Mouse (Mus musculus) spleen, adult 2 months (tissue): Measurements from ENCODE around the gene Egr4. TPM values are rescaled to one million over a fixed set of nuclear protein-coding genes. Genes with fewer than 3 reads are reported as not detected.

Experiments used
- DNase-seq, 2 experiments: peaks; one replicate each; pipeline versions ENCODE4 v3.0.0 to v3.0.0-alpha.2; 2012 to 2021; ENCODE audit warnings: low spot score in 2 of 2, low read depth in 1 of 2
- H3K27ac ChIP-seq: fragments of 200-500 bp; 2 replicates; pipeline ENCODE4 v1.5.1; 2012; ENCODE audit warnings: low read length, inconsistent platforms; ENCODE audit not compliant: insufficient read depth
- H3K27me3 ChIP-seq: fragments of 200-500 bp; 2 replicates; pipeline ENCODE4 v1.6.1; 2012; ENCODE audit warnings: mild to moderate bottlenecking, moderate library complexity, low read length, inconsistent platforms; ENCODE audit not compliant: control insufficient read depth, insufficient read depth
- H3K36me3 ChIP-seq: fragments of 200-500 bp; 2 replicates; pipeline ENCODE4 v1.6.1; 2012; ENCODE audit warnings: mild to moderate bottlenecking, low read length, inconsistent platforms; ENCODE audit not compliant: control insufficient read depth, insufficient read depth
- H3K4me1 ChIP-seq: fragments of 200-500 bp; 2 replicates; pipeline ENCODE4 v1.6.1; 2011; ENCODE audit warnings: inconsistent platforms; ENCODE audit not compliant: control insufficient read depth, insufficient read depth, insufficient read length
- H3K4me3 ChIP-seq: fragments of 200-500 bp; 2 replicates; pipeline ENCODE4 v1.5.1; 2011; ENCODE audit warnings: mild to moderate bottlenecking, inconsistent platforms; ENCODE audit not compliant: insufficient read depth, insufficient read length; ENCODE audit errors: extremely low read depth
- CTCF ChIP-seq: fragments of 200-500 bp; IDR thresholded peaks from 2 replicates; pipeline ENCODE4 v1.5.1; 2011; ENCODE audit warnings: mild to moderate bottlenecking, inconsistent platforms; ENCODE audit not compliant: insufficient read depth, insufficient read length, insufficient replicate concordance; ENCODE audit errors: extremely low read depth
- POLR2A ChIP-seq: fragments of 200-500 bp; IDR thresholded peaks from 2 replicates; pipeline ENCODE4 v1.6.1; 2011; ENCODE audit warnings: low read depth, low read length, inconsistent platforms
- WGBS: fragments of 180-500 bp; shearing (Covaris S2); methylation state at CpG from one replicate; pipeline ENCODE4 v1.1.7; 2018; 5-methylcytosine and 5-hydroxymethylcytosine counted together
- polyA plus RNA-seq: library from polyadenylated mRNA; depleted of rRNA; stranded (reverse); fragments of >200 nt; gene quantifications from 2 replicates; pipeline ENCODE4 v1.2.3, GENCODE M21; 2012; rRNA removed

The Egr4 gene
- polyA plus RNA-seq, 1 experiment: 0.04 TPM

DNA sequence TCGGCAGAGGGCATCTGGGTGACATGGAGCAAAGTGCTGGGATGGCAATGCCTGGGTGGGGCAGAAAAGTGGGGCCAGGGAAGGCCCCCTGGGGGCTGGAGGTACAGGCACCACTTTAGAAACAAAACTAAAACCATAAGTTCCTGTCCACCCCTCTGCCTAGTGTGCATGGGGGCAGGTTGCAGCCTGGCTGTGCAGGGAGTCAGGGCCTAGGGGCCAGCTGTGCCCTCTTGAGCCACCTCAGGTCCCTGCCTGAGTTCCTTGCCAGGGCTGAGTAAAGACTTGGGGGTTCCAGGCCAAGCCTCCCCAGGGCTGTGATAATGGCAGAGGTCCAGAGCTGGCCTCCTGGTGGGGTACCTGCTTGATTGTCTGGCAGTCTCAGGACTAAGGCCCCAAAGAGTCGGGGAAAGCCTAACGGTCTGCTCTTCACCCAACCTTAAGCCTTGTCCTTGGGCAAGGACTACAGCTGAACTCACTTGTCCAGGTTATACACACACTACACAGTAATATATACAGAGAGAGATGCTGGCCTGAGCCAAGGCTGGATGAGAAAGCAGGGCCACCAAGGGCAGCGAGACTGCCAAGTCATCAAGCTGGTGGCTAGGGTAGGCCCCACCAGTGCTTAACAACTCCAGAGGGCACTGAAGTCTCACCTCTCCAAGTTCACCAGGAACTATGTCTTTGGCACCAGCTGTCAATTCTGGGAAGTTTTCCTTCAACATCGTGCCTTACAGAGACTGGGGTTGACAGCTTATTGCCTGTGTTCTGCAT is 43.5 kb downstream of the Egr4 start:
- no peak for TF ChIP-seq POLR2A
- TF ChIP-seq CTCF: no peak
- H3K27ac ChIP-seq: no peak overlapping the region
- H3K27me3 ChIP-seq: no peaks in the 10 kb centered on the region
- no peak overlapping the region for H3K4me3 ChIP-seq
- WGBS: 87% methylated on average over 5 of the region's 5 CpGs
- no peak for DNase-seq
- no peaks in the 10 kb centered on the region for H3K4me1 ChIP-seq
- H3K36me3 ChIP-seq: peaks cover 42% of the 10 kb centered on the region

DNA sequence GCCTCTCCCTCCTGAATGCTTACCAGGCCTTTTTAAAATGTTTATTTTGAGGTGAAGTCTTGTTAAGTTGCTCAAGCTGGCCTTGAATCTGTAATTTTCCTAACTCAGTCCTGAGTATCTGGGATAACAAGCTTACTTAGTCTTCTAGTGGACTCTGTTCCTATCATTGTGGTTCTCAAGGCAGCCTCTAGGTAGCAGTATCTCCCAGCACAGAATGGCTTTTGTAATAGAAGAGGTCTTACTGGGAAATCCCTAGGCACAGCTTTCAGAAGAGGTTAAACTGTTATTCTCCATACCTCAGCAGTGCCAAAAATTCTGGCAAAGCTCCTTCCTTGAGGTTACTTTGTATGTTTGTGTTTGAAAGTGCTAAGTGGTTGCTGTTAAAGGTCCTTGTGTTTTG is 48.0 kb downstream of the Egr4 start:
- Histone ChIP-seq H3K4me1 (no peaks in the 10 kb centered on the region), H3K27me3 (no peaks in the 10 kb centered on the region), H3K27ac (no peak overlapping the region), H3K4me3 (no peak overlapping the region), H3K36me3 (peaks cover 78% of the 10 kb centered on the region)
- DNase-seq: no peak
- TF ChIP-seq POLR2A: no peak
- no peak for TF ChIP-seq CTCF

Other genes with a start within 250 kb of the Egr4 start
- 3.5 and 6.2 TPM in 2 replicates for gene Sfxn5, start 180.2 kb downstream of the Egr4 start, polyA plus RNA-seq
- 8.0 and 10.1 TPM in 2 replicates for gene Rab11fip5, start 139.0 kb downstream of the Egr4 start, polyA plus RNA-seq
- gene Noto, start 89.7 kb downstream of the Egr4 start, polyA plus RNA-seq: not detected in 2 replicates
- gene Smyd5, start 81.6 kb downstream of the Egr4 start, polyA plus RNA-seq: 21.7 and 25.5 TPM in 2 replicates
- gene Cct7, start 62.1 kb downstream of the Egr4 start, polyA plus RNA-seq: 71.3 and 73.5 TPM in 2 replicates
- 13.9 and 16.5 TPM in 2 replicates for gene Pradc1, start 61.6 kb downstream of the Egr4 start, polyA plus RNA-seq
- gene Fbxo41, start 10.6 kb downstream of the Egr4 start, polyA plus RNA-seq: 0.04 TPM in 2 replicates
- 0.35 and 0.41 TPM in 2 replicates for gene Alms1, start 73.9 kb upstream of the Egr4 start, polyA plus RNA-seq
- gene Nat8f7, start 199.6 kb upstream of the Egr4 start, polyA plus RNA-seq: 0.62 TPM in 1 of 2 replicates, not detected in the other